ENCODE assay signal across 8 mouse cellular contexts in the genomic region with DNA sequence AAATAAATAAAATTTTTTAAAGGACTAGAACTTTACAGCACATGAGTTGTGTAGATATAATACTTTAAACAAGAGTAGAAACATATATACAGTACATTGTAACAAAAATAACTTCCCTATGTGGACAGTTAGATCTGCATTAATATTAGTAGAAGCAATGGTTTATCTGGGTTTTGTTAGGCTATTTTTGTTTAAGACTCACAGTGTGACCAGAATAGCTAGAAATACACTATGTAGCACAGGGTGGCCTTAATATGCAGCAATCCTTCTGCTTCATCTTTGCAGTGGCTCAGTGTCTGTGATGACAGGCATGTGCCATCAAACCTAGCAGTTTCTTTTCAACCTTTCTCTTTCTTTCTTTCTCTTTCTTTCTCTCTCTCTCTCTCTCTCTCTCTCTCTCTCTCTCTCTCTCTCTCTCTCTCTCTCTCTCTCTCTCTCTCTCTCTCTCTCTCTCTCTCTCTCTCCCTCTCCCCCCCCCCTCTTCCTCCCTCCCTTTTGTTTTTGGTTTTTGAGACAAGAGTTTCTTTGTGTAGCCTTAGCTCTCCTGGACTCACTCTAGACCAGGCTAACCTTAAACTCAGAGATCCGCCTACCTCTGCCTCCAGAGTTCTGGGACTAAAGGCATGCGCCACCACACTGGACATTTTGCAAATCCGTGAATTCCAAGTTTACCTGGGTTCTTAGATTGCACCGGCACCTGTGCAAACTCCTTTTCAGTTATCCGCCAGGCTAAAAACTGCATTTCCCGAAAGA. TPM values are rescaled to one million over a fixed set of nuclear protein-coding genes. Genes with fewer than 3 reads are reported as not detected.
DNase-seq lines count a peak whose midpoint lies in the region; ATAC-seq and TF ChIP-seq lines count a peak whose summit lies in the region.

No protein-coding gene starts in this region.

- TF ChIP-seq CTCF in small intestine, adult 2 months (IDR thresholded peaks at IDR 0.05; ENCODE audit: extremely low read depth, insufficient read length, insufficient replicate concordance, low read depth, low read length): peak; percentile 10; the same call in 1 of the 2 replicates

- no peak for DNase-seq in neural tube, embryonic 11.5 days (ENCODE audit: low spot score)
- no peak for DNase-seq in neural tube, embryonic 10.5 days (ENCODE audit: extremely low spot score, low spot score)
- no peak for DNase-seq in limb, embryonic 10.5 days (ENCODE audit: low spot score)
- DNase-seq in thymus, postnatal 10 days (ENCODE audit: low spot score in 2 of 2): no peak
- DNase-seq in layer of hippocampus, postnatal 25 days (ENCODE audit: extremely low spot score in 1 of 2, low spot score in 1 of 2): no peak
- DNase-seq in spleen, postnatal 10 days (ENCODE audit: low spot score in 2 of 2): no peak

- ATAC-seq in neural tube, embryonic 11.5 days (ENCODE audit: insufficient read depth, low FRiP score, low TSS enrichment): peak; percentile 80
- peak; percentile 58 for ATAC-seq in embryonic facial prominence, embryonic 15.5 days (ENCODE audit: insufficient number of reproducible peaks, low FRiP score, low TSS enrichment, low read depth)

- peak overlapping the region; percentile 84 for H3K9ac ChIP-seq in neural tube, embryonic 11.5 days (ENCODE audit: low read length)
- H3K9ac ChIP-seq in embryonic facial prominence, embryonic 15.5 days: peak overlapping the region; percentile 85

- peak overlapping the region; percentile 89 for H3K4me2 ChIP-seq in neural tube, embryonic 11.5 days (ENCODE audit: low read depth)
- H3K4me2 ChIP-seq in embryonic facial prominence, embryonic 15.5 days (replicated peaks): peak overlapping the region; percentile 84

- peak overlapping the region; percentile 75 for H3K4me3 ChIP-seq in neural tube, embryonic 11.5 days (ENCODE audit: low read depth, low read length)
- H3K4me3 ChIP-seq in embryonic facial prominence, embryonic 15.5 days (replicated peaks): peak overlapping the region; percentile 94
- H3K4me3 ChIP-seq in limb, embryonic 10.5 days: peak overlapping the region; percentile 75
- H3K4me3 ChIP-seq in small intestine, adult 2 months (ENCODE audit: low read depth, low read length): peak overlapping the region; percentile 81

- under 1% methylated on average over 6 of the region's 6 CpGs for WGBS in neural tube, embryonic 11.5 days
- 0% methylated on average over 6 of the region's 6 CpGs for WGBS in embryonic facial prominence, embryonic 15.5 days
- 0% methylated on average over 6 of the region's 6 CpGs for WGBS in limb, embryonic 10.5 days
- WGBS in small intestine, adult 2 months: 1% methylated on average over 6 of the region's 6 CpGs

- H3K27ac ChIP-seq in neural tube, embryonic 11.5 days (ENCODE audit: low read depth, low read length): no peak overlapping the region
- H3K27ac ChIP-seq in embryonic facial prominence, embryonic 15.5 days (replicated peaks): peak overlapping the region; percentile 88
- peak overlapping the region; percentile 90 for H3K27ac ChIP-seq in limb, embryonic 10.5 days
- H3K27ac ChIP-seq in small intestine, adult 2 months (ENCODE audit: insufficient read depth, low read depth, low read length): no peak overlapping the region

- H3K4me1 ChIP-seq in neural tube, embryonic 11.5 days (ENCODE audit: control insufficient read depth, insufficient read depth, low read length): peaks cover 7% of the 10 kb centered on the region
- H3K4me1 ChIP-seq in embryonic facial prominence, embryonic 15.5 days: peaks cover 13% of the 10 kb centered on the region
- peaks cover 13% of the 10 kb centered on the region for H3K4me1 ChIP-seq in limb, embryonic 10.5 days
- no peaks in the 10 kb centered on the region; the same call in 1 of the 2 replicates for H3K4me1 ChIP-seq in small intestine, adult 2 months (ENCODE audit: control insufficient read depth, insufficient read depth, insufficient read length, low read length)

- H3K9me3 ChIP-seq in neural tube, embryonic 11.5 days (ENCODE audit: control insufficient read depth, low read length): no peaks in the 10 kb centered on the region
- no peaks in the 10 kb centered on the region for H3K9me3 ChIP-seq in embryonic facial prominence, embryonic 15.5 days (replicated peaks)
- no peaks in the 10 kb centered on the region for H3K9me3 ChIP-seq in limb, embryonic 10.5 days (replicated peaks)

- peaks cover 12% of the 10 kb centered on the region for H3K36me3 ChIP-seq in neural tube, embryonic 11.5 days (ENCODE audit: control insufficient read depth, insufficient read depth, low read length)
- peaks cover 43% of the 10 kb centered on the region for H3K36me3 ChIP-seq in embryonic facial prominence, embryonic 15.5 days
- peaks cover 44% of the 10 kb centered on the region for H3K36me3 ChIP-seq in limb, embryonic 10.5 days
- peaks cover 30% of the 10 kb centered on the region for H3K36me3 ChIP-seq in small intestine, adult 2 months (ENCODE audit: control insufficient read depth, insufficient read depth, low read length)

- no peak for TF ChIP-seq POLR2A in small intestine, adult 2 months (IDR thresholded peaks at IDR 0.05; ENCODE audit: low read depth, low read length)

- no peaks in the 10 kb centered on the region for H3K27me3 ChIP-seq in neural tube, embryonic 11.5 days (ENCODE audit: control insufficient read depth, insufficient read depth, low read length)
- H3K27me3 ChIP-seq in embryonic facial prominence, embryonic 15.5 days: no peaks in the 10 kb centered on the region
- H3K27me3 ChIP-seq in limb, embryonic 10.5 days (ENCODE audit: low read depth, poor library complexity, severe bottlenecking): no peaks in the 10 kb centered on the region
- no peaks in the 10 kb centered on the region for H3K27me3 ChIP-seq in small intestine, adult 2 months (ENCODE audit: control insufficient read depth, insufficient read depth, low read length)

RNA-seq across cellular contexts. Expression of a gene that starts 0.5 kb away (rescaled TPM):
- polyA plus RNA-seq in neural tube, embryonic 11.5 days (2014; fragmentation: Nextera tagmentation; extraction: Ambion mirVana): 387 and 389 TPM in 2 replicates
- polyA plus RNA-seq in embryonic facial prominence, embryonic 15.5 days (2015; fragmentation: Nextera tagmentation; extraction: Ambion mirVana): 282 and 288 TPM in 2 replicates
- 359 and 373 TPM in 2 replicates for polyA plus RNA-seq in limb, embryonic 10.5 days (2016; fragmentation: Nextera tagmentation; extraction: Ambion mirVana)
- polyA plus RNA-seq in small intestine, adult 2 months (2012; rRNA removed): 41.9 and 79.4 TPM in 2 replicates
- total RNA-seq in layer of hippocampus, postnatal 25 days (2021): 100 to 1,000 TPM; 232 to 234 TPM

RNA-seq across cellular contexts. Expression of a gene that starts 16.9 kb away (rescaled TPM):
- 21.9 and 27.6 TPM in 2 replicates for polyA plus RNA-seq in neural tube, embryonic 11.5 days (2014; fragmentation: Nextera tagmentation; extraction: Ambion mirVana)
- 75.8 and 80.0 TPM in 2 replicates for polyA plus RNA-seq in embryonic facial prominence, embryonic 15.5 days (2015; fragmentation: Nextera tagmentation; extraction: Ambion mirVana)
- 18.1 and 31.6 TPM in 2 replicates for polyA plus RNA-seq in limb, embryonic 10.5 days (2016; fragmentation: Nextera tagmentation; extraction: Ambion mirVana)
- polyA plus RNA-seq in small intestine, adult 2 months (2012; rRNA removed): 16.9 and 17.8 TPM in 2 replicates
- 10 to 100 TPM; 23.3 to 31.2 TPM for total RNA-seq in layer of hippocampus, postnatal 25 days (2021)

RNA-seq across cellular contexts. Expression of a gene that starts 17.9 kb away (rescaled TPM):
- 3.7 and 5.5 TPM in 2 replicates for polyA plus RNA-seq in neural tube, embryonic 11.5 days (2014; fragmentation: Nextera tagmentation; extraction: Ambion mirVana)
- polyA plus RNA-seq in embryonic facial prominence, embryonic 15.5 days (2015; fragmentation: Nextera tagmentation; extraction: Ambion mirVana): 24.0 and 34.6 TPM in 2 replicates
- 0.30 and 1.4 TPM in 2 replicates for polyA plus RNA-seq in limb, embryonic 10.5 days (2016; fragmentation: Nextera tagmentation; extraction: Ambion mirVana)
- polyA plus RNA-seq in small intestine, adult 2 months (2012; rRNA removed): 0.32 and 0.51 TPM in 2 replicates
- under 1 TPM in 1 of 2 experiments, not detected in 1; 0.59 TPM for total RNA-seq in layer of hippocampus, postnatal 25 days (2021)

RNA-seq across cellular contexts. Expression of a gene that starts 28.8 kb away (rescaled TPM):
- 2.8 and 4.2 TPM in 2 replicates for polyA plus RNA-seq in neural tube, embryonic 11.5 days (2014; fragmentation: Nextera tagmentation; extraction: Ambion mirVana)
- 12.3 and 12.4 TPM in 2 replicates for polyA plus RNA-seq in embryonic facial prominence, embryonic 15.5 days (2015; fragmentation: Nextera tagmentation; extraction: Ambion mirVana)
- 2.0 and 2.6 TPM in 2 replicates for polyA plus RNA-seq in limb, embryonic 10.5 days (2016; fragmentation: Nextera tagmentation; extraction: Ambion mirVana)
- 20.3 and 28.8 TPM in 2 replicates for polyA plus RNA-seq in small intestine, adult 2 months (2012; rRNA removed)
- total RNA-seq in layer of hippocampus, postnatal 25 days (2021): 1 to 10 TPM; 3.6 to 3.8 TPM

Comparison
In these comparisons a context has a peak if more than half of its experiments do, and no peak if none do; other contexts are left out.
1. H3K27ac ChIP-seq: peak in embryonic facial prominence, embryonic 15.5 days (single experiment) and limb, embryonic 10.5 days (single experiment); none in neural tube, embryonic 11.5 days (single experiment) and small intestine, adult 2 months (single experiment).
2. Peak in every context shown above with its lines, with median percentiles within 50 percentile points of each other: H3K4me3 ChIP-seq.